Mouse (Mus musculus): ENCODE results near the gene Emp1.

Emp1 gene

DNA sequence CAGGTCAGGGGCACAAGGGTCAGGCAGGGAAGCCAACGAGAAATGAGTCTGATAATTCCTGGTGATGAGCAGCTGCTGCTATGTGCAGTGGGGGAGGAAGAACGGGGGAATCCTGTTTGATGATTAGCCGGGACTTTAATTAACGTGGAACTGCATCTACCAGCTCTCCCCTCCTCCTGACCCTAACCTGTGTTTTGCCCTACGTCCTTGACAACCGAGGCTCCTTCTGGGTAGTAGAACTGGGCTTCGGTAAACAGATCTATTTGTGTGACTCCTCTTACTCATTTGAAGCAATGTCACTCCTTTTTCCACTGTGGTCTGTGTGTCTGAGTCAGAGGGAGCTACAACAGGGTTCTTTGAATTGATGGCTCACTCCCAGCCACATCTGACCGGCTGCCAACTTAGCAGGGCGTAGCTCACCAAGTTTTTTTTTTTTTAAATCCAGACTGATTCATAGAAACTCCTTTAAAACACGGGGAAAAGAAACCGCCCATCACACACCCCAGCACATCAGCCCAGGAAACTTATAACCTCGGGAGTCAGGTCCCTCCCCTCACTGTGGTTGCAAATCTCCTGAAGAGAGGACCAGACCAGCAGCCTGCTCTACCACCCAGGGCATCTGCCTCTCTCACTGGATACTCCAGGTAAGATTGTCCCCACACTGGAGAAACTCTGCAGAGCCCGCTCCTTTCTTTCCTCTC, at the start of gene Emp1:
Gene Emp1, plus strand, starts transcription at position 87 of the 701 bp plus-strand sequence.
- DNase-seq = peak; percentile 67

- DNase-seq = no peak
These were observed 48.4 kb upstream of the Emp1 start for GRCm38 (mm10) chr6:135313981-135314380.

- peak; percentile 51 for DNase-seq
These were observed 46.2 kb upstream of the Emp1 start for GRCm38 (mm10) chr6:135316141-135316540.

- DNase-seq = no peak
These were observed 42.9 kb upstream of the Emp1 start for GRCm38 (mm10) chr6:135319431-135319933.

GRCm38 (mm10) chr6:135322749-135323148, 39.6 kb upstream of the Emp1 start:
- no peak for DNase-seq

DNA sequence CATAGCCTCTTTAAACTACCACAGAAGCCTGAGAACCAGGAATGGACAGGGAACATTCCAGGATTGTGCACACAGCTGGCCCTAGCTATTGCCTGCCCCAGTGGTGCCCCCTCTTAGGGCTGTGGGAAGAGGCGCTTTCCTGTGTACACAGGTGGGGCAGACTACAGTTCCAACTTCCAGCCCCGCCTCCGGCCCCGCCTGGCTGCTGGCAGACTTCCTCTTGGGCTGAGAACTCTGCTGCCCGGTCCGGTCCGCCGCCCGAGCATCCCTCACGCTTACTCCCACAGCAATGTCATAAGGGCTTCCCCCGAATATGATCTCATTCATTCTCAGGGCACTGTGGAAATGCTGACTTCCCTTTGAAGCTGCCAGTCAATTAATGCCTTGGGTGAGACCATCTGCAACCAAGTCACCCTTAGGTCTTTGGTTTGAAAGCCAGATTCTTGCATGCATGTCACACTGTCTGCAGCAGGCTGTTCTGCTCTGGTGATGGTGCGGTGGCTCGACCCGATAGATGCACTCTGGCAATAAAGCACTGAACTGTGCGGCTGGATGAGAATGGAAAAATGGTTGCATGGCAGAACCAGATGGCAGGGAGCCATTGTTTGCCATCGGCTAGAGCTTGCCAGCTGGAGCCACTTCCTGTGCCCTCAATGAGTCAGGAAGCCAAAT, 38.9 kb upstream of the Emp1 start:
- DNase-seq = no peak

DNA sequence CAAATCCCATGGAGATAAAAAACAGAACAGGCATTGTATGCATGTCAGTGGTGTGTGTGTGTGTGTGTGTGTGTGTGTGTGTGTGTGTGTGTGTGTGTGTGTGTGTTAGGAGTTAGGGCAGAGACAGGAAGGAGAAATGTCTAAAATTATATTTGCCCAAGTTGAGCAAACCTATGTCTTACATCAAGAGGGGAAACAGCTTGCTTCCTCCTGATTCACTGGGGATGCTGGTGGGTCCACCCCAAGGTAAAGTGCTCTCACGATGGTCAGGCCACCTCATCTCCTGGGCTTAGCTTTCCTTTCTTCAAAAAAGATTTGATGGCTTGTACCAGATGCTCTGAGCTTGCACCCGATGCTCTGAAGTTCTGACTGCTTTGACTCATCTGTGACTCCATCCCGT, 38.2 kb upstream of the Emp1 start:
- no peak for DNase-seq

DNA sequence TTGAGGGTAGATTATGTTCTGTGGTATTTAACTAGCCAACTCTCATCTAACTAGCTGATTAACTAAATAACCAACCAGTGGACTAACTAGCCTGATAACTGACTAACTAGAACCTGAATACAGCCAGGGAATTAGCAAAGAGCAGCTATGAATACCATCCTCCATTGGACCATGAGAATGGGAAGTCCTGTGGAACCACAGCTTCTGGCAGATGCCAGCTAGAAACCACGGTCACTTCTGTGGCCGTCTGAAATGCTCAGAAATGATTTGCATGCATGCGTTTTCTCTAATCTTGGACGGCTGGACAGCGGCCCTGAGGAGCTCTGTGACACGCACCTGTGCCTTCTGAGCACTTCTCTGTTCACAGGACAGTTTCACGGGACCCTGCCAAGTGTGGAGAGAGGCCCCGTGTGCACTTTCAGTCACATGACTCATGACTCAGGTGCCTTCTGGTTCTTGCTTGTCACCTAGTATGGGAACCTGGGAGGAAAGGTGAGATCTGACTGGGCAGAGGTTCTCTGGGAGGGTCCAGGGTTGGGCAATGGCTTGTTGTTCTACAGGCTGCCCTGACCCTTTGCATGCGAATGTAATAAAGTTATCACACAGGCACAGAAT, 37.6 kb upstream of the Emp1 start:
- no peak for DNase-seq

DNA sequence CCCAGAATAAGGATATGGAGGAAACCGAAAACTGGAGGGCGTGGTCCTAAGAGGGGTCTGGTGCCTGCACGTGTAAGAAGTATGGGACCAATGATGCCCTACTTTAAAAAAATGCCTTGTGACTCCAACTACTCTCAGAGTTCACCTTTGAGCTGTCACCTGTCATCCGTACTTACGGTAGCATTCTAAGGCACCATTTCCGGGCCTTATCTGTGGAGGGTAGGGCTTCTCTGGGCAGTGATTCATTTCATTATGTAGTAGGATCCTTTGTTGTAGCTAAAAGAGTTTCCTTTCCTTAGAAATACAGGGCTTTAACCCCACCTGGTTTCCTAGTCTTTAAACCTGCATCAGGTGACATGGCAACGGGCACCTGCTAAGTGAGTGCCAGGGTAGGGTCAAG, 35.5 kb upstream of the Emp1 start:
- no peak for DNase-seq

DNA sequence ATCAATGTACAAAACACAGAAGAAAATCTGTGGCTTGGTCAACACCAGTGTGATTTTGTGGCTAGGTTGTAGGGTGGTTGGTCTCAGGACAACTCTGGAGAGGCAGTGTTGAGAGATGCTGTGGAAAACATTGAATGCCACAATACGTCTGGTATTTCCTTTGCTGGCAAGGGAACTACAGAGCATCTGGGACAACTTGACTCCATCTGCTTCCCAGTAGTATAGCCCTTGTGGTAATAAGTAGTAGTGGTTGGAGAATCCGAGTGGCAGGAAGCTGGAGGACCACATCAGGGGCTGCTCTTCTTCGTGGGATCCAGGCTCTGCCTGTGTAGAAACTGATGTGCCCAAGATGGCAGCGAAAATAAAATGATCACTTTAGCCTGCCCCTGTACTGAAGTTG, 30.4 kb upstream of the Emp1 start:
- no peak for DNase-seq

DNA sequence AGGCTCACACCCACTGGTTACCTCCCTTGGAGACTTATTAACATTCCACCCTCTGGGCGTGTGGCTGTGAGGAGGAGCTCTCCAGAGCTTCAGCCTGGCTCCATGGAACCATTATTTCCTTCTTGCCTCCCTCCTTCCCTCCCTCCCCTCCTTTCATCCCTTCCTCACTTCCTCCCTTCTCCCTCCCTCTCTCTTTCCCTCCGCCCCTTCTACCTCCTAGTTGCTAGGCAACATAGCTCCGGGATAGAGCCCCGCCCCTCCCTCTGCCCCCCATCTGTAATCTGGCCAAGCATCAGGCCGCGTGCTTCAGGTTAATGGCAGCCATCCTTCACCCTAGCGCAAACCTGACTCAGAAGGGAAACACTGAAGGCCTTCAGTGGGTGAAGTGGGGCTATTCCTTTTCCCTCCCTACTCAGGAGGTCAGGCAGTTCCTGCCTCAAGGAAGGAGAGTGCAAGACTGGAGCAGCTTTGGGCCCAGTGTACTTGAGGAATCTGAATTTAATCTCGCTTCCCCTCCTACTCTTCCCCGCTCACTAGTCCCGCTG, 29.5 kb upstream of the Emp1 start:
- DNase-seq = peak; percentile 26

DNA sequence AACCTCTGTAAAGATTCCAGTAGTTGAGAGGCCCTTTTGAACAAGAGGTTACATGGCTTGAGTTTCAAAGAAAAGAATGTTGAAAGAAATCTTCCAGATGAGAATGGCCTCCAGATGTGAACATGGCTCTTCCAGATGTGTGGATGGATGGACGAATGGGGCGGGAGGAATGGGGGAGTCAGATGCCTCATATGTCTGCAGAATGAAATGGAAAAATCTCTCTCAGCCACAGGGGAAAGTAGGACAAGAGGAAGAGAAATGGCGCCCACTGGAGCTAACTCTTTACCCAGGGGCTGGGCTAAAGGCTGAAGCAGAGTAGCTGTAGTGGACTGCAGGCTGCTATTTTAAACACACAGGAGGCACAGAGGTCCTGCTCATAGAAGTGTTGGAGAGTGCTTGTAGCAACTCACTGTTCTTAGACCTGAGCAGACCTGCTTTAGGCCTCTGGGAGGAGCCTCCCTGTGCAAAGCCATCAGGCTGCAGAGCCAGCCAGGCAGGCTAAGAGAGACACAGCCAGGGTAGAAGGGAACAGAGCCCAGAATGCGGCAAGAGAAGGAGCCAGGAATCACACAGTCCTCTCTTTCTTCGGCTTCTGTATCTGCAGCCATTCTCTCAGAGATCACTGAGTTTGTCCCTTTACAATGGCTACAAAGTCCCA, 28.2 kb upstream of the Emp1 start:
- no peak for DNase-seq

DNA sequence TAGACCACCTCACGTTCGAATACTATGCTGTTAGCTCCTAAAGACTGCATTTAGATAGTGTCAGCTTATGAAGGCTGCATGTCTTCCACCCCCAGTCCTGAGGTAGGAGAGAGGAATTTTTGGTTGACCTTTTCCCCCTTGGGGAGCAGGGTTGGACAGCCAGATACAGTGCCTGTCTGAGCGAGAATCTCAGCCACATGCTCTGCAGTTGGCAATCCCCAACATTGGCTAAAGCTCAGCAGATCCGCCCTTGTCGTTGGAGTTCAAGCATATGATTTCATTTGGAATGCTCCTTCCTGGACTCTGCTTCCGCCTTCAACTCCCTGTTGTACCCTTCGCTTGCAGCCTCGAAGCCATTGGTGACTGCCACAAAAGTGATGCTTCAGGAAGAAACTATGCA, 26.0 kb upstream of the Emp1 start:
- no peak for DNase-seq

- DNase-seq = peak; percentile 41
These were observed 21.8 kb upstream of the Emp1 start for GRCm38 (mm10) chr6:135340355-135341075.

GRCm38 (mm10) chr6:135341076-135341378, 21.3 kb upstream of the Emp1 start:
- no peak for DNase-seq

- DNase-seq = no peak
These were observed 10.6 kb upstream of the Emp1 start for GRCm38 (mm10) chr6:135351638-135352302.

DNA sequence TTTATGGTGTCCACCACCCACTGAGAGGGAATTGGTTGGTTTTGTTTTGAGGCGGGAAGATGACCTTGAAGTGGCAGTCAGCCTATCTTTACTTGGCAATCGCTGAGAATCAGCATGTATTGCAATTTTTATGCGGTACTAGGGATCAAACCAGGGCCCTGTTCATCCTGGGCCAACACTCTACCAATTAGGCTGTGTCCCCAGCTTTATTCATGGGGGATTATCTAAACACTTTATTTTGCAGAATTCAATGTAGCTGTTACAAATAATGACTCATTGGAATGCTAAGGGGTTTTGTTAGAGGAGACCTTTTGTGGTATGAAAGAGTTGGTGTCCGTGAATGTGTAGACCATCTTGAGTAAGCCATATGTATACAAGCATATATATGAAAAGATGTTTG, 9.8 kb upstream of the Emp1 start:
- no peak for DNase-seq

GRCm38 (mm10) chr6:135354953-135355352, 7.4 kb upstream of the Emp1 start:
- no peak for DNase-seq

DNA sequence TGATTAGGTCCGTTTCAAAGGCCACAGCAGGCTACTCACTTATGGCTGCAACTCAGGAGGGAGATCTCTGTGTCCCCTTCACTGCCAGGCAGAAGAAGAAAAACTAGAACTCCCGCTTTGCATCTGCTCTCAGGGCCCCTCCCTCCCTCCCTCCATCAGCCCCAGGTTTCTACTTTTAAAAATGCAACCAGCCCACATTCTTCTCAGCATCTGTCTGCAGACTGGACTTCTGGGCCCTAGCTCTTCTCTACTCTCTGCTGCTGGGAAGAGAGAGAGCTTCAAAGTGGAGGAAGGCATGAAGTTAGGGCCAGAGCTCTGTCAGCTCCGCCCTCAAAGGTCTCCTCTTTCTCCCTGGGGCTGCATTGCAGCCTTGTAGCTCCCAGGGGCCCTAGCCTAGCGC, 2.0 kb upstream of the Emp1 start:
- no peak for DNase-seq

DNA sequence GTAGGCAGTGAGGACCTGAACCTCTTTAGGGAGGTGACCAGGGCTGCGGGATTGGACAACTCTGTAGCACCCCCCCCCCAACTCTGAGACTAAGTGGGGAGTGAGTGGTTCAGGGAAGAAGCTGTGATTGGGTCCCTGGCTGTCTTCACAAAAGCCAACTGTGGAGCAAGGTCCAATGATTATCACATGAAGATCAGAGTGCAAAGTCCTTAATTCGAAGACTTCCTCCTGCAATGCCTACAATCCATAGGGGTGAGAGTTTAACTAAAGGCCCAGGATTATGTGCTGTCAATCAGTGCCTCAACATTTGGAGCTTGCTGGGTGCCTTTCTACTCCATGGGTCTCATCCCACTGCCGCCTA, 267 bp upstream of the Emp1 start:
- no peak for DNase-seq

- DNase-seq = no peak
These were observed 1.1 kb downstream of the Emp1 start for GRCm38 (mm10) chr6:135363344-135364040.

Data from right cerebral cortex, adult 18-20 months (tissue).